Mouse (Mus musculus) embryonic fibroblast, embryonic 13.5 days (primary cell): ENCODE measurements at regions not wholly inside any gene's neighbourhood (a gene's known extent, or its start where the extent isn't known, plus 50 kb on each side); places are given as distances from the start of the nearest gene placed in this dataset.

Experiments
- H3K27ac ChIP-seq: 2 replicates; pipeline ENCODE4 v1.5.1; 2012; ENCODE audit warnings: low read length, control low read depth, inconsistent platforms; ENCODE audit not compliant: insufficient read depth
- H3K4me1 ChIP-seq: 2 replicates; pipeline ENCODE4 v1.6.1; 2011; ENCODE audit warnings: low read length; ENCODE audit not compliant: control insufficient read depth, insufficient read depth
- H3K4me3 ChIP-seq: 2 replicates; pipeline ENCODE4 v1.5.1; 2011; ENCODE audit warnings: mild to moderate bottlenecking, control low read depth, low read length; ENCODE audit not compliant: insufficient read depth
- CTCF ChIP-seq: IDR thresholded peaks from 2 replicates; pipeline ENCODE4 v1.5.1; 2011; ENCODE audit warnings: mild to moderate bottlenecking, control low read depth, low read length, moderate library complexity, borderline replicate concordance; ENCODE audit not compliant: insufficient read depth
- POLR2A ChIP-seq: IDR thresholded peaks from 2 replicates; pipeline ENCODE4 v1.6.1; 2011; ENCODE audit warnings: low read depth, mild to moderate bottlenecking, control low read depth, low read length, moderate library complexity

- no peak overlapping the region for H3K27ac ChIP-seq
- 0 out of 2 replicates have a peak, but pooled peaks cover 3% of the 10 kb centered on the region for H3K4me1 ChIP-seq
- H3K4me3 ChIP-seq = no peak overlapping the region
- TF ChIP-seq CTCF (no peak), POLR2A (no peak)
Measured at GRCm38 (mm10) chr13:28408868-28409608, 151.7 kb downstream of the Gm11361 start.

GRCm38 (mm10) chr13:28400459-28400858, 143.1 kb downstream of the Gm11361 start:
- H3K4me1 ChIP-seq = no peaks in the 10 kb centered on the region
- no peak for TF ChIP-seq CTCF
- no peak for TF ChIP-seq POLR2A
- H3K4me3 ChIP-seq = no peak overlapping the region
- H3K27ac ChIP-seq = no peak overlapping the region
